Mouse (Mus musculus): Measurements from ENCODE around the gene Tubb4b.

DNA sequence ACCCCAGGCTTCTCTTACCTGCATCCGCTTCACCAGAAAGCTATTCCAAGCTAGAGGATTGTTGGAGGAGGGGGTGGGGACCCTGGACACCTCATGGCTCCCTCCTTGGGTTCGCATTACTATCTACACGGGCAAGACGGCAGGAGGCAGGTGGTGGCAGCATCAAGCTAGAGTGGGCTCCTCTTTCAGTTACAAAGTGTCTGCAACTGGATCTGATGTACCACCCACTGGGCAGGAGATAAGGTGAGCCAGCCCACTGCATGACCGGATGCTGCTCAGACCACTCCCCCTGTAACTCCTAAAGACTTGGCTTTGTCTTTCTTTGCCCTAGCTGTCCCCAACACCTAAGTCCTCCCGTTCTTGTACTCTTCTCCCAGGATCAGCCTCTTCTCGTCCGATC, 12.1 kb upstream of the Tubb4b start, which contains the start of gene Rnf224:
- TF ChIP-seq CTCF (IDR thresholded peaks at IDR 0.05; ENCODE audit: insufficient read depth, low read depth, low read length) (no peak), POLR2A (IDR thresholded peaks at IDR 0.05; ENCODE audit: insufficient read depth, low read depth, low read length) (no peak)

Data from olfactory bulb, adult 2 months (tissue).